Mouse (Mus musculus) kidney, adult 2 months (tissue): ENCODE data around the gene Tmem108. TPM values are rescaled to one million over a fixed set of nuclear protein-coding genes. Genes with fewer than 3 reads are reported as not detected.

Source experiments
- DNase-seq: peaks from one replicate; pipeline ENCODE4 v3.0.0; 2021
- H3K27ac ChIP-seq: fragments of 200-500 bp; 2 replicates; pipeline ENCODE4 v1.5.1; 2012; ENCODE audit warnings: low read depth, low read length, control low read depth, inconsistent platforms; ENCODE audit not compliant: insufficient read depth
- H3K27me3 ChIP-seq: fragments of 200-500 bp; replicated peaks from 2 replicates; pipeline ENCODE4 v1.6.1; 2012; ENCODE audit warnings: mild to moderate bottlenecking, moderate library complexity, low read length, inconsistent platforms; ENCODE audit not compliant: control insufficient read depth, insufficient read depth
- H3K36me3 ChIP-seq: fragments of 200-500 bp; 2 replicates; pipeline ENCODE4 v1.6.1; 2012; ENCODE audit warnings: mild to moderate bottlenecking, moderate library complexity, low read length, inconsistent platforms; ENCODE audit not compliant: control insufficient read depth, insufficient read depth
- H3K4me1 ChIP-seq: fragments of 200-500 bp; 2 replicates; pipeline ENCODE4 v1.6.1; 2011; ENCODE audit warnings: low read length; ENCODE audit not compliant: control insufficient read depth, insufficient read depth
- H3K4me3 ChIP-seq: fragments of 200-500 bp; 2 replicates; pipeline ENCODE4 v1.5.1; 2011; ENCODE audit warnings: mild to moderate bottlenecking, low read depth, low read length, control low read depth; ENCODE audit not compliant: insufficient read depth
- CTCF ChIP-seq: fragments of 200-500 bp; conservative IDR thresholded peaks from 2 replicates; pipeline ENCODE4 v1.5.1; 2011; ENCODE audit warnings: low read depth, mild to moderate bottlenecking, control low read depth, low read length, moderate library complexity, mixed read lengths; ENCODE audit not compliant: insufficient read depth, insufficient read length
- POLR2A ChIP-seq: fragments of 200-500 bp; IDR thresholded peaks from one replicate; pipeline ENCODE4 v1.6.1; 2011; ENCODE audit warnings: low read depth, low read length, control low read depth
- WGBS: fragments of 180-500 bp; shearing (Covaris S2); methylation state at CpG from one replicate; pipeline ENCODE4 v1.1.7; 2018; 5-methylcytosine and 5-hydroxymethylcytosine counted together
- polyA plus RNA-seq: library from polyadenylated mRNA; depleted of rRNA; stranded (reverse); fragments of >200 nt; gene quantifications from 2 replicates; pipeline ENCODE4 v1.2.3, GENCODE M21; 2012

The Tmem108 gene
- polyA plus RNA-seq, 1 experiment = 7.1 TPM

DNA sequence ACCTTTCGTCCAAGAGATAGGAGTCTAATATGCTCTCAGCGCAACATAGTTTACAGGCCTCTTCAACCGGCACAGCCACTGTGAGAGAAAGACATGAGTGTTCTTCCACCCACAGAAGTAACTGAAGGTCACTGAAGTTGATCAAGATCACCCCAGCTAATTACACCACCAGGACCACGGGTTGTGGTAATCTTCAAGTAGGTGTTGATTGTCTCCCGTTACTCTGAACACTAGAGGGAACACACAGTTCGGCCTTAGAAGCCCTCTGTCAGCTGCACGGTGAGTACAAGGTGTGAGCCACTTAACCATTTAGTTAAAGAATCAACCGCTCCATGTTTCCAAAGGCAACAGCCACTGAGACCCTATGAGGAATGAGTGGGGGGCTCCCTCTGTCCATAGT, 269.7 kb downstream of the Tmem108 start:
- 74% methylated on average over 8 of the region's 8 CpGs for WGBS
- Histone ChIP-seq H3K27ac (no peak overlapping the region), H3K27me3 (no peaks in the 10 kb centered on the region), H3K4me1 (peaks cover 6% of the 10 kb centered on the region; the same call in 1 of the 2 replicates), H3K36me3 (no peaks in the 10 kb centered on the region), H3K4me3 (no peak overlapping the region)
- DNase-seq = no peak
- TF ChIP-seq CTCF (no peak), POLR2A (no peak)

DNA sequence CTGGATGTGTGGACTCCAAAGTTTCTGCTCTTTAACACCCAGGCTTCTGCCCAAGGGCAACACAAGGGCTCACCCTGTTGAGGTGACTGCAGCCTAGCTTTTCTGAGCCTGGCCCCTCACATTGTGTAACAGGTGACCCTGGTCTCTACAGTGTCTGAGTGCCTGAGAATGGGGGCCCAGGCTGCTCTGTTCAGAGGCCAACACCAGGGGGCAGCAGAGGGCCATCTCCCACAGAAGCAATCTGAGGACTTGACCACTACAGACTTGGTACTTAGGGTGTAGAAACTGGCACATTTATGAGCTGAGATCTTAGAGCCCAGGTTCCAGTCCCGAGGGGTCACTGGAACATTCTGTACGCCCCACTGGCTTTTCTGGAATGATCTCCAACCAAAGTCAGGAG, 271.2 kb downstream of the Tmem108 start:
- 15% methylated on average over 2 of the region's 2 CpGs for WGBS
- DNase-seq = peak; percentile 80

DNA sequence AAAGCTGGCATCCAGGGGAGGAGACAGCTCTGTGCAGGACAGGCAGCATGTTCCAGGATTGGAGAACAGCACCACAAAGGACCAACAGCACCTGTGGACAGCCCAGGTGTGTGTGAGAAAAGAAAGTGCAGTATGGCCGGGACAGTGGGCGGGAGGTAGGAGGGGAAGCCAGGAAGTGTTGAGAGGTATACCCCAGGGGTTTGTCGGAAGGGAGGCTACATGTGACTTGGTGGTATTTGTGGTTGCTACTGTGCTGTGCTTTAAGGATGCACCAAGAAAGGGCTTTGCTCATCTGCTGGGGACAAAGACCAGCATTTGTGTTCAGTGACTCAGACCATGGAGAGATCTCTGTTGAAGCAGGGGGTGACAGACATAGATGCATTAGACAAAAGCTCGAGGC, 271.8 kb downstream of the Tmem108 start:
- Histone ChIP-seq H3K27me3 (no peaks in the 10 kb centered on the region), H3K36me3 (no peaks in the 10 kb centered on the region), H3K27ac (no peak overlapping the region), H3K4me3 (no peak overlapping the region), H3K4me1 (no peaks in the 10 kb centered on the region)
- 81% methylated on average over 4 of the region's 4 CpGs for WGBS
- no peak for DNase-seq
- no peak for TF ChIP-seq CTCF
- TF ChIP-seq POLR2A = no peak

More for the DNA sequence above, 271.2 kb downstream of the Tmem108 start:
- H3K36me3 ChIP-seq = no peaks in the 10 kb centered on the region
- no peak overlapping the region for H3K27ac ChIP-seq
- no peaks in the 10 kb centered on the region for H3K27me3 ChIP-seq
- TF ChIP-seq POLR2A (no peak), CTCF (peak; percentile 91)
- no peak overlapping the region for H3K4me3 ChIP-seq
- H3K4me1 ChIP-seq = peaks cover 5% of the 10 kb centered on the region; the same call in 1 of the 2 replicates

DNA sequence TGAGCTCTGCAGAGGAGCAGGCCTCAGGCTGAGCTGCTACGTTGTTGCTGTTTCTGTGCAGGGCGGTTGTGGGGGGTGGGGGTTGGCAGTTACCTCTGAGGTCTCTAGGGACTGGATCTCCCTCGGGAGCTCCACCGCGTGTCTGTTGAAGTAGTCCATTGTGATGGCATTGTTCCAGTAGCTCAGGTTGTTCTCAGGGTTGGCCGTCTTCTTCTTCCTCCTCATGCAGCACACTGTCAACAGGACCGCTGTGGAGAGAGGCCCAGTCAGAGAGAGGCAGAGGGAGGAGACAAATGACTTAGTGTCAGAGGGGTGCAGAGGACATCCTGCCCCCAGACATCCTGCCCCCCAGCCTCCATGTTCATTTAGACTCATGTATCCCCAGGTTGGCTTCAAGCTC, 272.5 kb downstream of the Tmem108 start:
- H3K36me3 ChIP-seq = no peaks in the 10 kb centered on the region
- WGBS = 66% methylated on average over 7 of the region's 7 CpGs
- H3K27me3 ChIP-seq = no peaks in the 10 kb centered on the region
- no peaks in the 10 kb centered on the region for H3K4me1 ChIP-seq
- TF ChIP-seq POLR2A = no peak
- no peak for TF ChIP-seq CTCF
- H3K27ac ChIP-seq = no peak overlapping the region
- no peak overlapping the region for H3K4me3 ChIP-seq
- DNase-seq = peak; percentile 66

DNA sequence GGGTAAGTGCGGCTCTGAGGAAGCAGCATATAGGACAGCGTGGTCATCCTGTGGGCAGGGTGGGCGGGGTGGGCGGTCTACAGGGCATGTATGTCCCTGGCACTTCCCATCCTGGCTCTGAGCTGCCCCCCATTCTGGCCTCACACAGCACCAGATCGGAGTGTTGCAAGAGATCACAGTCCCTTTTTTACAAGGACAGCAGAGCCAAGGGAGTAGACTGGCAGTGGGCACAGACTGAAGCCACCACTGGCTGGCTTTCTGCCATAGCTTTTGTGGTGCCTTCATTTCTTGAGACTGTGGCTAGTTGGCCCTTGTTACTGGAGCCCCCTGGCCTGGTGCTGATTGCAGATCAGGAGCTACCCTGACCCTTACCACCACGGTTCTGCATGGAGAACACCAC, 275.4 kb downstream of the Tmem108 start:
- Histone ChIP-seq H3K27ac (no peak overlapping the region), H3K36me3 (no peaks in the 10 kb centered on the region), H3K4me3 (peak overlapping the region; percentile 0; the same call in 1 of the 2 replicates), H3K4me1 (peaks cover 1% of the 10 kb centered on the region; the same call in 1 of the 2 replicates), H3K27me3 (no peaks in the 10 kb centered on the region)
- no peak for DNase-seq
- no peak for TF ChIP-seq POLR2A
- TF ChIP-seq CTCF = no peak
- WGBS = 83% methylated on average over 6 of the region's 6 CpGs

DNA sequence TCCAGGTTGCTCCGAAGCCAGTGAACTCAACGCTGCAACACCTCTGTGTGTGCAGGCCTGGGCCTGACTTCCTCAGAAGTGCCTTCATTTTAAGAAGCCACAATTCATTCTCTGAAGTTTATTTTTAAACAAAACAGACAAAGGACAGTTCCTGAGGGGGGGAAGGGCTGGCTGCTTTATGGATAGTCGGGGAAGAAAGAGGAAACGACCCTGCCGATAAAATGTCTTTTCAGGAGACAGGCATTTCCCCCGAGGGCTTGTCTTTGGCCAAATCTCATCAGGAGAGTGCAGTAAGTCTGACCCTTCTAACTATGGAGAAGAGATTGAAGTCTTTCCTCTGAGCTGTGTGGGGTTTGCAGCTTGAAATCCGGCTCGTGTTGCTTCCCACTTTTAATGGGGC, 276.0 kb downstream of the Tmem108 start:
- 34% methylated on average over 8 of the region's 8 CpGs for WGBS
- H3K36me3 ChIP-seq = no peaks in the 10 kb centered on the region
- H3K4me1 ChIP-seq = peaks cover 8% of the 10 kb centered on the region; the same call in 1 of the 2 replicates
- H3K4me3 ChIP-seq = 0 out of 2 replicates have a peak overlapping the region, but pooled peaks have one; percentile 0
- no peaks in the 10 kb centered on the region for H3K27me3 ChIP-seq
- DNase-seq = peak; percentile 77
- H3K27ac ChIP-seq = peak overlapping the region; percentile 10; the same call in 1 of the 2 replicates
- TF ChIP-seq CTCF = no peak
- TF ChIP-seq POLR2A = no peak

DNA sequence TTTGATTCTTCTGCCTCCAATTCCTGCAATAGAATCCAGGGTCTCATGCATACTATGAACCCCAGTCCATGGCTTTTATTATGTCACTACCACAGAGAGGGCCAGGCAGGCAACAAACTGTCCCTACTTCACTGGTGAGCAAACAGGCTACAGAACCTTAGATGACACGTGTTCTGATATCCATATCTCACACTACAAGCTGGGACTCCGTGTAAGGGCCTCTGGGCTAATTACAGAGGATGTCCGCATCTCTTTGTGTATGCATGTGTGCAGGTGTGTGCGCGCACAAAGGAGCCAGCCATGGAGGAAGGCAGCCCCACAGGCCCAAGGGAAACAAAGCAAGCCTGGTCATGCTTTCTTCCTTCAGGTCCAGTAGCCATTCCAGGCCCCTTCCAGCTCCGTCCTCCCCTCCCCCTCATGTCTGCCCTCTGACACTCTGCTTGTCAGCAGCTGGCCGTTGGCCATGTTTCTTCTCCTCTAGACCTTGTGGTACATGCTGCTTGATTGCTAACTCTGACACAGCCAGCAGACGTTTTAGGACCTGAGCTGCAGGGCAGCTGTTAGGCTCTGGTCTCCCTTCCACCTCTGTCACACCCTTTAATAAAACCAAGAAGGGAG, 280.9 kb downstream of the Tmem108 start:
- H3K4me3 ChIP-seq = no peak overlapping the region
- TF ChIP-seq CTCF (no peak), POLR2A (no peak)
- peaks cover 12% of the 10 kb centered on the region; the same call in 1 of the 2 replicates for H3K4me1 ChIP-seq
- DNase-seq = peak; percentile 87
- 47% methylated on average over 8 of the region's 8 CpGs for WGBS
- no peak overlapping the region for H3K27ac ChIP-seq
- no peaks in the 10 kb centered on the region for H3K36me3 ChIP-seq
- H3K27me3 ChIP-seq = no peaks in the 10 kb centered on the region
